Mouse (Mus musculus) neural tube, embryonic 13.5 days (tissue): ENCODE measurements around the gene Insm1. TPM values are rescaled to one million over a fixed set of nuclear protein-coding genes. Genes with fewer than 3 reads are reported as not detected.

Experiments used
- ATAC-seq: fragments of 200-750 bp; cut with Nextera tagmentation; 2 replicates; pipeline ENCODE4 v1.8.0; 2017; ENCODE audit warnings: low read depth, mild to moderate bottlenecking, moderate TSS enrichment, moderate library complexity
- H3K27ac ChIP-seq: fragments of 300-500 bp; sonication (generic); replicated peaks from 2 replicates; pipeline ENCODE4 v1.5.1; 2015; ENCODE audit warnings: moderate library complexity, mild to moderate bottlenecking, inconsistent platforms
- H3K27me3 ChIP-seq: fragments of 300-500 bp; sonication (generic); 2 replicates; pipeline ENCODE4 v1.6.1; 2015; ENCODE audit warnings: mild to moderate bottlenecking, inconsistent platforms
- H3K36me3 ChIP-seq: fragments of 300-500 bp; sonication (generic); 2 replicates; pipeline ENCODE4 v1.6.1; 2015; ENCODE audit warnings: mild to moderate bottlenecking, inconsistent platforms
- H3K4me1 ChIP-seq: fragments of 300-500 bp; sonication (generic); replicated peaks from 2 replicates; pipeline ENCODE4 v1.6.1; 2015; ENCODE audit warnings: inconsistent platforms
- H3K4me2 ChIP-seq: fragments of 300-500 bp; sonication (generic); 2 replicates; pipeline ENCODE4 v1.6.1; 2015; ENCODE audit warnings: inconsistent platforms, mild to moderate bottlenecking, moderate library complexity
- H3K4me3 ChIP-seq: fragments of 300-500 bp; sonication (generic); 2 replicates; pipeline ENCODE4 v1.5.1; 2015; ENCODE audit warnings: mild to moderate bottlenecking, inconsistent platforms
- H3K9ac ChIP-seq: fragments of 300-500 bp; sonication (generic); 2 replicates; pipeline ENCODE4 v1.6.1; 2015; ENCODE audit warnings: moderate library complexity, mild to moderate bottlenecking, inconsistent platforms
- H3K9me3 ChIP-seq: fragments of 300-500 bp; sonication (generic); 2 replicates; pipeline ENCODE4 v1.6.1; 2016; ENCODE audit warnings: inconsistent platforms
- whole genome bisulfite sequencing: fragments of 180-500 bp; shearing (Covaris S2); methylation state at CpG from one replicate; pipeline ENCODE4 v1.1.7; 2015; 5-methylcytosine and 5-hydroxymethylcytosine counted together
- polyA plus RNA-seq: library from polyadenylated mRNA; unstranded; fragments of >200 nt; fragmentation: Nextera tagmentation; extraction: Ambion mirVana; gene quantifications from 2 replicates; pipeline ENCODE4 v1.2.1, GENCODE M21; 2015

The Insm1 gene
- polyA plus RNA-seq, 1 experiment from 2014 or later = 2.2 TPM

DNA sequence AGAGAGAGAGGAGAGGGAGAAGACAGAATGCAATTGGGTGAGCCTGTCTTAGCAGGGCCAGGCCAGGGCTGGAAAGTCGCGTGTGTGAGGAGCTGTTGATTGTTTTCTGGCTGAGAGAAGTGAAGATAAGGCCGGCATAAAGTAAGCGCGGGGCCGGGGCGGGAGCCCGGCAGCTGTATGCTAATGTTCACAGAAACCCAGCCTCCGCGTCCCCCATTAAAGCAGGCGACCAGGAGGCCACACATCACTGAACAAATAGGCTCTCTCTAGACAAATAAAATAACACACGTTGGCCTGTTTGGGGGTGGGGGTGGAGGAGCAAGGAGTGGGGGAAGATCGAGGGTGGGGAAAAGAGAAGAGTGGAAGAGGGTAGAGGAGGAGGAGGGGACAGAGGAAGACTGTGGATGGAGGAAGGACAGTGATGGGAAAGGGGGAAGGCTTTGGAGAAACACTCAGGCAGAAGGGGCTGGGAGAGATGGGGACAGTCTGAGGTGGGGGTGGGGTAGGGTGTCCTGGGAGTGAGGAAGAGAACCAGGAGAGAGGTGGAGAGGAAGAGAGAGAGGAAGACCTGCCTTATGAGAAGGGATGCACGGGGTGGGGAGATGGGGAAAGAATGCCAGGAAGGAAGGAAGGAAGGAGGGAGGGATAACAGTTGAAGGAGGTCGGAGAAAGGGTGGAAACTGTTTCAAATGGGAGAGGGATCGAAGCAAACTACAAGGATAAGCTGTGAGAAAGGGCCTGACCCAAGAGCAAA lies 4.3 kb upstream of the Insm1 start:
- 0 out of 2 replicates have a peak overlapping the region, but pooled peaks have one; percentile 26 for H3K4me3 ChIP-seq
- H3K27ac ChIP-seq = peak overlapping the region; percentile 68
- H3K27me3 ChIP-seq = peaks cover 63% of the 10 kb centered on the region
- H3K4me2 ChIP-seq = peak overlapping the region; percentile 53
- 0 out of 2 replicates have a peak, but pooled peaks have one; percentile 2 for ATAC-seq
- H3K4me1 ChIP-seq = peaks cover 62% of the 10 kb centered on the region
- no peaks in the 10 kb centered on the region for H3K36me3 ChIP-seq
- no peaks in the 10 kb centered on the region for H3K9me3 ChIP-seq
- H3K9ac ChIP-seq = peak overlapping the region; percentile 26; the same call in 1 of the 2 replicates
- 1% methylated on average over 16 of the region's 16 CpGs for WGBS

DNA sequence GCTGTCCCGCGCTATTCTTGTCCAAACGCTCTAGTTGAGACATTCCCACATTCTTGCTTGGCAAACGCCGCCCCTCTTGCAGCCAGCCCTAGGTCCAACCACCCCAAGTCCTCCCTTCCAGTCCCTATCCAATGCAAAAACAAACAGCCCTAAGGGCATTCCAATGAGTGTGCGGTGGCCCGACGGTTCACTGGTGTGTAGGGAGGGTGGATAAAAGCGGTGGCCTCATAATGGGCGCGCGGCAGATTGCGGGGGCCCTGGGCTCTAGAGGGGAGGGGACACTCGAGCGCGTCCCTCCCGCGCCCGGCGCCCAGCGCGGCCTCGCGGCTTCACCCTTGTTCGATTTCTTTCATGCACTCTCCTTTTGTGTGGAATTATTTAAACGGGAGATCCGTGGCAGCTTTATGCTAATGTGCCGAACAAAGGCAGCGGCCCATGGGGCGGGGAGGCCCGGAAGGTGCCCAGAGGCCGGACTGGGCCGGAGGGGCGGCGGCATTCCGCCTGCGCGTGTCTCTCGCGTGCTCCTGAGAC lies 3.5 kb upstream of the Insm1 start:
- ATAC-seq = peak; percentile 13; the same call in 1 of the 2 replicates
- WGBS = under 1% methylated on average over 40 of the region's 40 CpGs
- peak overlapping the region; percentile 26 for H3K4me3 ChIP-seq
- H3K27ac ChIP-seq = peak overlapping the region; percentile 68
- H3K4me2 ChIP-seq = peak overlapping the region; percentile 53
- H3K9me3 ChIP-seq = no peaks in the 10 kb centered on the region
- peak overlapping the region; percentile 60 for H3K9ac ChIP-seq
- H3K4me1 ChIP-seq = peaks cover 70% of the 10 kb centered on the region
- H3K27me3 ChIP-seq = peaks cover 63% of the 10 kb centered on the region
- no peaks in the 10 kb centered on the region for H3K36me3 ChIP-seq

DNA sequence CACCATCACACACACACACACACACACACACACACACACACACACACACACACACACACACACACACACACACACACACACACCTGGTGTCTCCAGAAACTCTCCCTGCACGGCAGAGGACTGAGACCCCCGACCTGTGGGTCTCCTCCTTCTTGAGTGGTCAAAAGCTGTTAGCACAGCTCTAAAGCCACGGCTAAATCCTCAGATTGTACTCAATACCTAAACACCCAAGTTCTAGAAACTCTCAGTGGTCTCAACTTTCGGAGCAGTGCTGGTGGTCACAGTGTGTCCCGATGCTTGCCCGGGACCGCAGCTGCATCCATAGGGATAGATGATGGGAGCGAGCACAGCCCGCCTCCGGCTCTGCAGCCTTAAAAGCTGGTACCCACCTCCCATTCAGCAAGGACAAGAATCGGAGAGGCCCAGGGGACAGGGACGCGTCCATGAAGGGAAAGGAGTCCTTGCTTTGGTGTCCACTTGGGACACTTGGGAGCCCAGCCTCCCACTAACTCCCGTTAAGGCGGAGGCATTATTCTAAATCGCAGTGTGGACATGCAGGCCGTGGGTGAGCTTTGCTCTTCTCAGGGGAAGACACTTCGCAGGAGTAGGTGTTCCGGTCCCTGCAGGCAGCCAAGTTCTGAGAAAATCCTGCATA lies 2.7 kb upstream of the Insm1 start:
- Histone ChIP-seq H3K4me2 (peak overlapping the region; percentile 53), H3K9ac (no peak overlapping the region), H3K36me3 (no peaks in the 10 kb centered on the region), H3K4me3 (no peak overlapping the region; the same call in 1 of the 2 replicates), H3K4me1 (peaks cover 78% of the 10 kb centered on the region), H3K9me3 (no peaks in the 10 kb centered on the region), H3K27ac (no peak overlapping the region), H3K27me3 (peaks cover 65% of the 10 kb centered on the region)
- ATAC-seq = no peak
- WGBS = 1% methylated on average over 19 of the region's 19 CpGs

DNA sequence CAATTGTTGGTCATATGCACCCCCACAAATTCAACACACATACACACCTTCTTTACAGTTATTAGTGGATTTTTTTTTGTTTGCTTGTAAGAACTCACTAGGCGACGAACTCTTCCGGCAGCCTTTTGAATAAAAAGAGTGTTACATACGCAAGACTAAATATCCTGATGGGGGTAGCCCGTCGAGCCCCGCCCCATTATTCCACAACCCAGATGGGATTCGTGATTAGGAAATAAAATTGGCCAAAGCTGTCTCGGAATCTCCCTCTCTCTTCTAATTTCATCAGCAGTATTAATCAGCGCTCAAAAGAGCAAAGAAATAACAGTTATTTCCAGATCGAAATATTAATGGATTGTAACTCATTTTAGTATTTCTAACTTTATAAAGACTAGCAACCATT lies 1.9 kb upstream of the Insm1 start:
- Histone ChIP-seq H3K36me3 (no peaks in the 10 kb centered on the region), H3K4me1 (peaks cover 81% of the 10 kb centered on the region), H3K9ac (no peak overlapping the region), H3K27ac (no peak overlapping the region), H3K27me3 (peaks cover 70% of the 10 kb centered on the region), H3K9me3 (no peaks in the 10 kb centered on the region), H3K4me2 (no peak overlapping the region), H3K4me3 (no peak overlapping the region)
- ATAC-seq = no peak
- 6% methylated on average over 11 of the region's 11 CpGs for WGBS

DNA sequence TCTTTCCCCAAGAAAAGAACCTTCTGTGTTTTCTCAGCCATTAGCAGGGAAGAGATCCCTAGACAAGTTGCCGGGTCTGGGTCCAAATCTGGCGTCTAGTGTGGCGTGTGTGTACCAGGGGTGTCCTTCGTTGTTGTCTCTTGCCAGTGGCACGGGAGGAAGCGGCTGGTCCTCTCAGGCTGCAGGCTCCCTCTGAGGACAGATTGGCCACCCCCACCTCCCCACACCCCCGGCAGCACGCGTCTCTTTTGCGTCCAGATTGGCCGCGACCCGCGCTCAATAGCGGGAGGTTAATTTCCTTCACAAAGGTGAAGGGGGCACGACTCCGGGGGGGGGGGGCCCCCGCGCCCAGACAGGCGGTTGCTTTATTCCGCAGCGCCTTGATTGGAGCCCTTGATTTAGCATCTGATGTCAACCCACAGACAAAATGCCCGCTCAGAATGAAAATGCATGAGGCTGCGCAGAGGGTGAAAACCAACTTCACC lies 1.1 kb upstream of the Insm1 start:
- Histone ChIP-seq H3K4me2 (peak overlapping the region; percentile 88), H3K27ac (peak overlapping the region; percentile 97), H3K9ac (peak overlapping the region; percentile 92), H3K27me3 (peaks cover 72% of the 10 kb centered on the region), H3K36me3 (no peaks in the 10 kb centered on the region), H3K4me3 (peak overlapping the region; percentile 73), H3K9me3 (no peaks in the 10 kb centered on the region), H3K4me1 (peaks cover 83% of the 10 kb centered on the region)
- under 1% methylated on average over 24 of the region's 24 CpGs for WGBS
- no peak for ATAC-seq

DNA sequence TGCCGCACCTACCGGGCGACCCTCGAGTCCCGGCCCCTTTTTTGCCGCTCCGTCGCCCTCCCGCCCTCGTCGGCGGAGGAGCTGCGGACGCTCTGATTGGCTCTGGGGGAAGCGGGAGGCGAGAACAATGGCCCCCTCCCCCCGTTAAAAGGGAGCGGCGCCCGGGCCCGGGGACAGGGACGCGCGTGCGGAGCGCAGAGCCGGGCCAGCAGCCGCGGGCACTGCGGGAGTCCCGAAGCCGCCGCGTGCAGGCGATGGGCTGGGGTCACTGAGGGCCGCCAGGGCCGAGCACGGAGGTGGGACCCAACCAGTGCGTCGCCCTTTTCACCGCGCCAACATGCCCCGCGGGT lies 183 bp downstream of the Insm1 start:
- Histone ChIP-seq H3K36me3 (no peaks in the 10 kb centered on the region), H3K9ac (peak overlapping the region; percentile 92), H3K27ac (peak overlapping the region; percentile 97), H3K4me1 (peaks cover 83% of the 10 kb centered on the region), H3K9me3 (no peaks in the 10 kb centered on the region), H3K4me3 (peak overlapping the region; percentile 73), H3K27me3 (peaks cover 75% of the 10 kb centered on the region), H3K4me2 (peak overlapping the region; percentile 88)
- peak; percentile 83 for ATAC-seq
- 0% methylated on average over 38 of the region's 44 CpGs for WGBS

DNA sequence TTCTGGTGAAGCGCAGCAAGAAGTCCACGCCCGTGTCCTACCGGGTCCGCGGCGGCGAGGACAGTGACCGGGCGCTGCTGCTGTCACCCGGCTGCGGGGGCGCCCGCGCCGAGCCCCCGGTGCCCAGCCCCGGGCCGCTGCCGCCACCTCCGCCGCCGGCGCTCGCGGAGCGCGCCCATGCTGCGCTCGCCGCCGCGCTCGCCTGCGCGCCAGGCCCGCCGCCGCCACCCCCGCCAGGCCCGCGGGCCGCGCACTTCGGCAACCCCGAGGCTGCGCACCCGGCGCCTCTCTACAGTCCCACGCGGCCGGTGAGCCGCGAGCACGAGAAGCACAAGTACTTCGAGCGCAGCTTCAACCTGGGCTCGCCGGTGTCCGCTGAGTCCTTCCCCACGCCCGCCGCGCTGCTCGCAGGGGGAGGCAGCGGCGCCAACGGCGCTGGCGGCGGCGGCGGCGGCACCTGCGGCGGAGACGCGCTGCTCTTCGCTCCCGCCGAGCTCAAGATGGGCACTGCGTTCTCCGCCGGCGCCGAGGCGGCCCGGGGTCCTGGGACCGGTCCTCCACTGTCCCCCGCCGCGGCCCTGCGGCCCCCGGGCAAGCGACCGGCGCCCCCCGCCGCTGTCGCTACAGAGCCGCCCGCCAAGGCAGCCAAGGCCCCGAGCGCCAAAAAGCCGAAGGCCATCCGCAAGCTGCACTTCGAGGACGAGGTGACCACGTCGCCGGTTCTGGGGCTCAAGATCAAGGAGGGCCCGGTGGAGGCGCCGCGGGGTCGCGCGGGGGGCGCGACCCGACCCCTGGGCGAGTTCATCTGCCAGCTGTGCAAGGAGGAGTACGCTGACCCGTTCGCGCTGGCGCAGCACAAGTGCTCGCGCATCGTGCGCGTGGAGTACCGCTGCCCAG lies 806 bp downstream of the Insm1 start:
- Histone ChIP-seq H3K27ac (peak overlapping the region; percentile 97), H3K4me3 (peak overlapping the region; percentile 73), H3K9me3 (no peaks in the 10 kb centered on the region), H3K27me3 (peaks cover 80% of the 10 kb centered on the region), H3K9ac (peak overlapping the region; percentile 92), H3K36me3 (no peaks in the 10 kb centered on the region), H3K4me2 (peak overlapping the region; percentile 88), H3K4me1 (peaks cover 78% of the 10 kb centered on the region)
- WGBS = under 1% methylated on average over 95 of the region's 133 CpGs
- ATAC-seq = peak; percentile 42

DNA sequence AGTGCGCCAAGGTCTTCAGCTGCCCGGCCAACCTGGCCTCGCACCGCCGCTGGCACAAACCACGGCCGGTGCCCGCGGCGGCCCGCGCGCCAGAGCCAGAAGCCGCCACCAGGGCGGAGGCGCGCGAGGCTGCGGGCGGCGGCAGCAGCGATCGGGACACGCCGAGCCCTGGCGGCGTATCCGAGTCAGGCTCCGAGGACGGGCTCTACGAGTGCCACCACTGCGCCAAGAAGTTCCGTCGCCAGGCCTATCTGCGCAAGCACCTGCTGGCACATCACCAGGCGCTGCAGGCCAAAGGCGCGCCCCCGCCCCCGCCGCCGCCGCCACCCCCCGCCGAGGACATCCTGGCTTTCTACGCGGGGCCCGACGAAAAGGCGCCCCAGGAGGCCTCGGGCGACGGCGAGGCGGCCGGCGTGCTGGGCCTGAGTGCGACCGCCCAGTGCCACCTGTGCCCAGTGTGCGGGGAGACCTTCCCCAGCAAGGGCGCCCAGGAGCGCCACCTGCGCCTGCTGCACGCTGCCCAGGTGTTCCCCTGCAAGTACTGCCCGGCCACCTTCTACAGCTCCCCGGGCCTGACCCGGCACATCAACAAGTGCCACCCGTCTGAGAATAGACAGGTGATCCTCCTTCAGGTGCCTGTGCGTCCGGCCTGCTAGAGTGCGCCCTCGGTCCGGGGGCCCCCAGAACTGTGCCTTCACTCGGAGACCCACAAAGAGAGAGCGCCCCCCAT lies 1.6 kb downstream of the Insm1 start:
- Histone ChIP-seq H3K36me3 (no peaks in the 10 kb centered on the region), H3K4me2 (peak overlapping the region; percentile 88), H3K27me3 (peaks cover 82% of the 10 kb centered on the region), H3K4me1 (peaks cover 70% of the 10 kb centered on the region), H3K27ac (peak overlapping the region; percentile 97), H3K4me3 (peak overlapping the region; percentile 73), H3K9ac (peak overlapping the region; percentile 92), H3K9me3 (no peaks in the 10 kb centered on the region)
- WGBS = under 1% methylated on average over 66 of the region's 75 CpGs
- peak; percentile 16; the same call in 1 of the 2 replicates for ATAC-seq

DNA sequence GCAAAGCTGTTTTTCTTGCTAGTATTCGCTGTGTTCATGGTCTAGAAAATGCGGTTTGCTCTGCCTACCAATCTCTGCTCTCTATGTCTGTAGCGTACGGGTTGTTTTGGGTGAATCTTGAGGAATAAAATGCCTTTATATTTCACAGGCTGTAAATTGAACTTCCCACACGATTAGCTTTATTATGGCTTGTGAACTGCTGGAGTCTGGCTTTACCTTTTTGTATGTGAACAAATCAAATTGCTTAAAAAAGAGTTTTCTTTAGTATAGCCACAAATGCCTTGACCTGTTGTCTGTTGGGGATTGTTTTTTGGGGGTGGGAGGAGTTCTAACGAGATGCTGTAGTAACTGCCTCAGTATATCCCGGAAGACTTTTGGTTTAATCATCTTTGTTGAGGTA lies 2.4 kb downstream of the Insm1 start:
- Histone ChIP-seq H3K4me3 (peak overlapping the region; percentile 73), H3K9me3 (no peaks in the 10 kb centered on the region), H3K4me2 (peak overlapping the region; percentile 88), H3K9ac (peak overlapping the region; percentile 92), H3K36me3 (no peaks in the 10 kb centered on the region), H3K4me1 (peaks cover 62% of the 10 kb centered on the region), H3K27ac (0 out of 2 replicates have a peak overlapping the region, but pooled peaks have one; percentile 18), H3K27me3 (peaks cover 82% of the 10 kb centered on the region)
- WGBS = 3% methylated on average over 7 of the region's 7 CpGs
- no peak for ATAC-seq

DNA sequence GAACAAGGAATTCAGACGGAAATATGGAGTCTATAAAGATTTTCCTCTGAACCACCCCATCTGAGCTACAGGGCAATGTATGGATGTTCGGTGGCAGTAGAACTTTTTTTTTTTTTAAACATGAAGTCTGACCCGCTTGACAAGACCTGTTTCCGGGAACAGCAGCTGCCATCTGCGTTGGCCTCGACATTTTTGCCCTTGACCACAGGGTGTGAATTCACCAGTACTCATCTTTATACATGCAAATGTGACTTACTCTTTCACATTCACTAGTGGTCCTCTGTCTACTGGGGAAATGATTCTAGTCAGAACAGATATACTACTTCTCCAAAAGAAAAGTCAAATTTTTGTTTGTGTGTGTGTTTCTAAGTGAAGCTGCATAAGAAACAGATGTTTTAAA lies 4.1 kb downstream of the Insm1 start:
- Histone ChIP-seq H3K4me3 (no peak overlapping the region), H3K9ac (no peak overlapping the region), H3K27ac (no peak overlapping the region), H3K9me3 (no peaks in the 10 kb centered on the region), H3K4me2 (peak overlapping the region; percentile 88), H3K4me1 (peaks cover 49% of the 10 kb centered on the region), H3K36me3 (no peaks in the 10 kb centered on the region), H3K27me3 (peaks cover 79% of the 10 kb centered on the region)
- ATAC-seq = no peak
- WGBS = 11% methylated on average over 6 of the region's 6 CpGs

DNA sequence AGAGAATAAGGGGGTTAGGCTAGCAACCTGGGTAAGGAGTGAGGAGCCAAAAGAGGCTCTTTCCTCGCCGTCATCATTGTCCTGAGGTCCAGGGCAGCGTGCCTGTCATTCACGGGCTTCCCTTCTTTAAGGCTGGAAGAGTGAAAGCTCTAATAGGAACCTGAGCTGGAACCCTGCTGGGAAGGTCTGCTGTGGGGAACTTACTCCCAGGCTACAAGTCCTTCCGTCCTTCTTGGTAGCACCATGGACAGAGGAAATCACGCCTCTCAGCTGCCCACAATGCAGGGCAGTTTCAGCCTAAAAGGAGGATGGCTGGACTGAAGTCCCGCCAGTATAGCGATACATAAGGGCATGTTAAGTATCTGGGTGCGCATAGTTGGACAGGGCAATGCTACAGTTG lies 4.8 kb downstream of the Insm1 start:
- peaks cover 77% of the 10 kb centered on the region for H3K27me3 ChIP-seq
- H3K4me2 ChIP-seq = peak overlapping the region; percentile 13; the same call in 1 of the 2 replicates
- H3K9ac ChIP-seq = no peak overlapping the region
- 8% methylated on average over 9 of the region's 9 CpGs for WGBS
- peaks cover 42% of the 10 kb centered on the region for H3K4me1 ChIP-seq
- ATAC-seq = no peak
- no peaks in the 10 kb centered on the region for H3K36me3 ChIP-seq
- no peaks in the 10 kb centered on the region for H3K9me3 ChIP-seq
- H3K4me3 ChIP-seq = no peak overlapping the region
- no peak overlapping the region for H3K27ac ChIP-seq
